Comparison of ENCODE assay signal across 8 mouse cellular contexts in the genomic region with DNA sequence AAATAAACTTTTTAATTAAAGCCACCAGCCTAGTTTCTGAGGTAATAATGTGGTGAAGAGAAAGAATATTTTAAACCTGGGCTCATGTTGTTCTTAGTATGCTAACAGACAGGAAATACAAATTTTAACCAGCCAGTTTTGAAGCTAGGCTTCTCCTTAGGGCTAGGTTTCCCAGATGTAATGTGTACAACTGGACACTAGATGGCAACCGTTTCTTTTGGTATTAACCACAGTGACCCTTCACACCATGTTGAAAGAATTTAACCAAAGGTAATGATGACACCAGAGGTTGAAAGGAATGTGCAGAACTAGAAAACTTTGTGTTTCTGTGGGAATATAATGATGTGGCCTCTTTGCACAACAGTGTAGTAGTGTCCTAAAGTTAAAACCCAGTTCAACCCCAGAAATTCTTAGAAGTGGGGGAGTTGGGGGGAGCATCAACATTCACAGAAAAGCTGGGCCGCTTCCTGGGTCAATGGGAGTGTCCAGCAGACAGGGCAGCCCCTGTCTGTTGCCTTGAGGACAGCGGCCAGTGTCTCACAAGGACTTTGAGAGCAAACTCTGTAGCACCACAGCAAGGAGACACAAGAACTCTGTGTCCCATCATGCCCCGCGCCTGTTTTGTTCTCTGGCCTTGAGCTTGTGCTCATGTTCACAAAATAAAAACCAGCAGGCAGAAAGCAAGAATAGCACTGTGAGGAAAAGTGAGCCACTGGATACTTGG. TPM values are rescaled to one million over a fixed set of nuclear protein-coding genes. Genes with fewer than 3 reads are reported as not detected.
DNase-seq lines count a peak whose midpoint lies in the region; ATAC-seq and TF ChIP-seq lines count a peak whose summit lies in the region.

No protein-coding gene starts in this region.

- H3K27me3 ChIP-seq in kidney, postnatal 0 days (ENCODE audit: insufficient read depth, low read length), result no peaks in the 10 kb centered on the region
- H3K27me3 ChIP-seq in midbrain, embryonic 13.5 days, result no peaks in the 10 kb centered on the region

- peak; percentile 82 for TF ChIP-seq CTCF in kidney, postnatal 0 days (IDR thresholded peaks at IDR 0.05; ENCODE audit: low read depth)

- no peak overlapping the region for H3K4me3 ChIP-seq in kidney, postnatal 0 days (replicated peaks; ENCODE audit: low read depth, low read length)
- H3K4me3 ChIP-seq in midbrain, embryonic 13.5 days (replicated peaks), result no peak overlapping the region

- peaks cover 4% of the 10 kb centered on the region; the same call in 1 of the 2 replicates for H3K36me3 ChIP-seq in kidney, postnatal 0 days (ENCODE audit: insufficient read depth, low read length)
- peaks cover 10% of the 10 kb centered on the region for H3K36me3 ChIP-seq in midbrain, embryonic 13.5 days

- DNase-seq in cerebellum, adult 8-10 months, result peak; percentile 37
- no peak for DNase-seq in cerebellum, adult 11-12 months
- DNase-seq in thymus, postnatal 14 days, result peak; percentile 48
- no peak for DNase-seq in thymus, postnatal 4 days
- DNase-seq in kidney, postnatal 0 days (ENCODE audit: low spot score), result peak; percentile 90
- DNase-seq in urinary bladder, postnatal 25 days (ENCODE audit: low spot score), result no peak

- WGBS in kidney, postnatal 0 days, result 57% methylated on average over 5 of the region's 5 CpGs
- 62% methylated on average over 5 of the region's 5 CpGs for WGBS in midbrain, embryonic 13.5 days

- no peak overlapping the region for H3K9ac ChIP-seq in kidney, postnatal 0 days (ENCODE audit: low read depth, low read length)
- no peak overlapping the region for H3K9ac ChIP-seq in midbrain, embryonic 13.5 days (replicated peaks)

- H3K4me1 ChIP-seq in kidney, postnatal 0 days (replicated peaks; ENCODE audit: insufficient read depth, low read length), result no peaks in the 10 kb centered on the region
- H3K4me1 ChIP-seq in midbrain, embryonic 13.5 days (replicated peaks), result peaks cover 14% of the 10 kb centered on the region

- no peak overlapping the region for H3K27ac ChIP-seq in kidney, postnatal 0 days
- H3K27ac ChIP-seq in midbrain, embryonic 13.5 days, result no peak overlapping the region

- 0 out of 2 replicates have a peak, but pooled peaks have one; percentile 43 for ATAC-seq in erythroid progenitor cell, adult 5-6 weeks (replicated peaks; ENCODE audit: low FRiP score, poor library complexity, severe bottlenecking)
- ATAC-seq in kidney, postnatal 0 days (replicated peaks; ENCODE audit: low FRiP score, low read depth), result peak; percentile 56
- ATAC-seq in midbrain, embryonic 13.5 days, result peak; percentile 55

- H3K9me3 ChIP-seq in kidney, postnatal 0 days (replicated peaks; ENCODE audit: low read length), result no peaks in the 10 kb centered on the region
- H3K9me3 ChIP-seq in midbrain, embryonic 13.5 days, result no peaks in the 10 kb centered on the region

- H3K4me2 ChIP-seq in kidney, postnatal 0 days (ENCODE audit: low read length), result no peak overlapping the region
- H3K4me2 ChIP-seq in midbrain, embryonic 13.5 days (replicated peaks), result no peak overlapping the region

RNA-seq across cellular contexts. Expression of gene Klhl8, which starts 54.6 kb away (rescaled TPM):
- 0.42 TPM in 1 of 2 replicates, not detected in the other for total RNA-seq in erythroid progenitor cell, adult 5-6 weeks (2015; ENCODE audit: low replicate concordance)
- 0.53 TPM in 1 of 2 replicates, not detected in the other for total RNA-seq in erythroid progenitor cell, adult 5-6 weeks (2017; ENCODE audit: low replicate concordance)
- polyA plus RNA-seq in kidney, postnatal 0 days (2015; fragmentation: Nextera tagmentation; extraction: Ambion mirVana), result 11.1 and 11.4 TPM in 2 replicates
- 28.1 and 30.7 TPM in 2 replicates for polyA plus RNA-seq in midbrain, embryonic 13.5 days (2015; fragmentation: Nextera tagmentation; extraction: Ambion mirVana)

Comparison
In these comparisons a context has a peak if more than half of its experiments do, and no peak if none do; other contexts are left out.
1. DNase-seq: peak in cerebellum, adult 8-10 months (single experiment), thymus, postnatal 14 days (single experiment) and kidney, postnatal 0 days (single experiment); none in cerebellum, adult 11-12 months (single experiment), thymus, postnatal 4 days (single experiment) and urinary bladder, postnatal 25 days (single experiment).
2. Peak in every context shown above with its lines, with median percentiles within 50 percentile points of each other: ATAC-seq.